ENCODE assay signal across 21 mouse cellular contexts in genomic region chr9:47560726-47561125, GRCm38 (mm10).
"Had no signal": no experiment of that assay in that cellular context is flagged by ENCODE, and none has a peak within 500 bp of the region (broad histone marks: within the 10 kb centered on the region; RNA-seq: fewer than 3 reads in every experiment).

No protein-coding gene starts in this region.

- H3K4me3 ChIP-seq: heart, embryonic 10.5 days; heart, embryonic 12.5 days; hindbrain, embryonic 13.5 days; hindbrain, embryonic 15.5 days; limb, embryonic 13.5 days; limb, embryonic 15.5 days; liver, embryonic 12.5 days had no signal

- H3K27me3 ChIP-seq: heart, embryonic 12.5 days; hindbrain, embryonic 13.5 days; hindbrain, embryonic 15.5 days; limb, embryonic 15.5 days; liver, embryonic 12.5 days had no signal

- H3K27ac ChIP-seq: heart, embryonic 10.5 days; hindbrain, embryonic 13.5 days; hindbrain, embryonic 15.5 days; hindbrain, postnatal 0 days; limb, embryonic 13.5 days; limb, embryonic 15.5 days; liver, embryonic 12.5 days; liver, embryonic 14.5 days had no signal

- H3K9ac ChIP-seq: heart, embryonic 12.5 days; hindbrain, embryonic 13.5 days; hindbrain, embryonic 15.5 days; limb, embryonic 13.5 days; limb, embryonic 15.5 days; liver, embryonic 12.5 days; liver, embryonic 14.5 days had no signal

- H3K36me3 ChIP-seq: heart, embryonic 10.5 days; heart, embryonic 12.5 days; hindbrain, embryonic 13.5 days; hindbrain, embryonic 15.5 days; limb, embryonic 13.5 days; limb, embryonic 15.5 days; liver, embryonic 12.5 days had no signal

- H3K4me1 ChIP-seq: heart, embryonic 12.5 days; liver, embryonic 12.5 days had no signal

- H3K9me3 ChIP-seq: heart, embryonic 10.5 days; hindbrain, embryonic 13.5 days; hindbrain, embryonic 15.5 days; limb, embryonic 13.5 days; limb, embryonic 15.5 days; liver, embryonic 12.5 days had no signal

- H3K4me2 ChIP-seq: heart, embryonic 12.5 days; hindbrain, embryonic 13.5 days; hindbrain, embryonic 15.5 days; limb, embryonic 13.5 days; limb, embryonic 15.5 days; liver, embryonic 12.5 days had no signal

- DNase-seq: gastrocnemius, postnatal 14 days; gastrocnemius, postnatal 36 days; heart, adult 18-20 months; heart, postnatal 10 days; kidney, adult 18-20 months; kidney, postnatal 14 days; kidney, postnatal 36 days; layer of hippocampus, adult 9-11 months; layer of hippocampus, postnatal 36 days; left cerebral cortex, postnatal 4 days; lung, adult 18-20 months had no signal

- ATAC-seq: hindbrain, postnatal 0 days; intestine, embryonic 16.5 days; liver, embryonic 12.5 days had no signal
